Mouse (Mus musculus) kidney, postnatal 4 days (tissue): Measurements from ENCODE around the gene H2-Q10.

Experiments used
- DNase-seq, 2 experiments: peaks; one replicate each; pipeline ENCODE4 v3.0.0; 2021; ENCODE audit warnings: mixed read lengths in 2 of 2

Gene H2-Q10

GRCm38 (mm10) chr17:35515911-35516640 lies 46.2 kb downstream of the H2-Q10 start:
- DNase-seq, result peak; percentile 58 to 69

- peak; percentile 98 to 99 for DNase-seq
These were observed 47.0 kb downstream of the H2-Q10 start, which contains the start of the genes Tcf19 and Cchcr1 for GRCm38 (mm10) chr17:35516652-35517500. Gene Tcf19, minus strand, starts transcription at chr17:35516824. Gene Cchcr1, plus strand, starts transcription at chr17:35517100.

GRCm38 (mm10) chr17:35517526-35517925 lies 47.6 kb downstream of the H2-Q10 start:
- DNase-seq, result peak in 1 of 2 experiments; percentile 42
